Mouse (Mus musculus) hindbrain, embryonic 11.5 days (tissue): ENCODE measurements around the gene Tdrkh. TPM values are rescaled to one million over a fixed set of nuclear protein-coding genes. Genes with fewer than 3 reads are reported as not detected.

Source experiments
- ATAC-seq: fragments of 200-750 bp; cut with Nextera tagmentation; 2 replicates; pipeline ENCODE4 v1.8.0; 2017; ENCODE audit warnings: mild to moderate bottlenecking, moderate TSS enrichment, moderate library complexity; ENCODE audit not compliant: low FRiP score
- DNase-seq: peaks from one replicate; pipeline ENCODE4 v3.0.0-alpha.2; 2015; ENCODE audit warnings: low spot score
- H3K27ac ChIP-seq: fragments of 300-500 bp; sonication (generic); 2 replicates; pipeline ENCODE4 v1.5.1; 2014; ENCODE audit warnings: mild to moderate bottlenecking, low read depth, low read length
- H3K27me3 ChIP-seq: fragments of 300-500 bp; sonication (generic); 2 replicates; pipeline ENCODE4 v1.6.1; 2014; ENCODE audit warnings: mild to moderate bottlenecking, low read length, moderate library complexity, mixed read lengths; ENCODE audit not compliant: control insufficient read depth, insufficient read depth
- H3K36me3 ChIP-seq: fragments of 300-500 bp; sonication (generic); 2 replicates; pipeline ENCODE4 v1.6.1; 2014; ENCODE audit warnings: mild to moderate bottlenecking, low read length, moderate library complexity, mixed read lengths; ENCODE audit not compliant: control insufficient read depth, insufficient read depth
- H3K4me1 ChIP-seq: fragments of 300-500 bp; sonication (generic); replicated peaks from 2 replicates; pipeline ENCODE4 v1.6.1; 2014; ENCODE audit warnings: low read length, mixed read lengths; ENCODE audit not compliant: control insufficient read depth, insufficient read depth
- H3K4me2 ChIP-seq: fragments of 300-500 bp; sonication (generic); replicated peaks from 2 replicates; pipeline ENCODE4 v1.6.1; 2014; ENCODE audit warnings: mild to moderate bottlenecking, low read depth, low read length
- H3K4me3 ChIP-seq: fragments of 300-500 bp; sonication (generic); 2 replicates; pipeline ENCODE4 v1.5.1; 2014; ENCODE audit warnings: low read depth, low read length
- H3K9ac ChIP-seq: fragments of 300-500 bp; sonication (generic); 2 replicates; pipeline ENCODE4 v1.6.1; 2014; ENCODE audit warnings: low read depth, low read length
- H3K9me3 ChIP-seq: fragments of 300-500 bp; sonication (generic); 2 replicates; pipeline ENCODE4 v1.6.1; 2016; ENCODE audit warnings: low read length; ENCODE audit not compliant: control insufficient read depth
- WGBS: fragments of 180-500 bp; shearing (Covaris S2); extraction: QIAGEN DNeasy Blood & Tissue Kit; methylation state at CpG from one replicate; pipeline ENCODE4 v1.1.7; 2014; 5-methylcytosine and 5-hydroxymethylcytosine counted together
- polyA plus RNA-seq: library from polyadenylated mRNA; unstranded; fragments of >200 nt; fragmentation: Nextera tagmentation; extraction: Ambion mirVana; gene quantifications from 2 replicates; pipeline ENCODE4 v1.2.1, GENCODE M21; 2014

The Tdrkh gene
- polyA plus RNA-seq, 1 experiment from 2014 or later: 58.7 TPM

- Histone ChIP-seq H3K4me3 (no peak overlapping the region), H3K27me3 (no peaks in the 10 kb centered on the region), H3K36me3 (no peaks in the 10 kb centered on the region), H3K4me2 (no peak overlapping the region), H3K27ac (no peak overlapping the region), H3K9ac (no peak overlapping the region), H3K9me3 (no peaks in the 10 kb centered on the region), H3K4me1 (peaks cover 8% of the 10 kb centered on the region; the same call in 1 of the 2 replicates)
- 0% methylated on average over 3 of the region's 3 CpGs for WGBS
- ATAC-seq: no peak
- no peak for DNase-seq
These were observed 41.0 kb upstream of the Tdrkh start for GRCm38 (mm10) chr3:94372038-94372437.

GRCm38 (mm10) chr3:94372641-94373040 lies 40.4 kb upstream of the Tdrkh start, which contains the start of gene Rorc:
Gene Rorc (plus strand): TSS chr3:94372794.
- H3K4me1 ChIP-seq: peaks cover 8% of the 10 kb centered on the region; the same call in 1 of the 2 replicates
- H3K27me3 ChIP-seq: no peaks in the 10 kb centered on the region
- H3K4me2 ChIP-seq: peak within 1 kb of the TSS; percentile 19; the same call in 1 of the 2 replicates
- no peak within 1 kb of the TSS for H3K4me3 ChIP-seq
- H3K36me3 ChIP-seq: no peaks in the 10 kb centered on the region
- no peak for DNase-seq
- no peak within 1 kb of the TSS for H3K27ac ChIP-seq
- 14% methylated on average over 5 of the region's 5 CpGs for WGBS
- H3K9me3 ChIP-seq: no peaks in the 10 kb centered on the region
- 0 out of 2 replicates have a peak, but pooled peaks have one; percentile 21 for ATAC-seq
- no peak within 1 kb of the TSS for H3K9ac ChIP-seq

DNA sequence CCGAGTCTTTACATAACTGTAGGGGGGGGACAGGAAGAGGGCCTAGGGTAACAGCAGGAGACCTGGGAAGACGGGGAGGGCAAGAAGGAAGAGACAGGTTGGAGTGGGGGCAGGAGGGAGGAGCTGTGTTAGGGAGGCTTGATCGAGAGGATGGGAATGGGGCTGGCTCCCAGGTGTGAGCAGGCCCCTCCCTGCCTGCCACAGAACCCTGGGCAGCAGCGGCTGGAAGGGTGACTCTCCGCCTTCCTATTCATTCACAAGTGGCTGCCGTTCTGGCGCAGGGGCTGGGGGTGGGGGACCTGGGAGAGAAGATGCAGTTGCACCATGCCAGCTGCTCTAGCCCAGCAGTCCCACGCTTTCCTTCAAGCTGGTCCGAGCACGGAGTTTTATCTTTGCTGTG lies 40.0 kb upstream of the Tdrkh start:
- H3K4me1 ChIP-seq: peaks cover 8% of the 10 kb centered on the region; the same call in 1 of the 2 replicates
- no peaks in the 10 kb centered on the region for H3K36me3 ChIP-seq
- 7% methylated on average over 10 of the region's 10 CpGs for WGBS
- peak; percentile 39; the same call in 1 of the 2 replicates for ATAC-seq
- H3K9ac ChIP-seq: no peak overlapping the region
- H3K4me3 ChIP-seq: no peak overlapping the region
- no peak overlapping the region for H3K27ac ChIP-seq
- H3K27me3 ChIP-seq: no peaks in the 10 kb centered on the region
- no peaks in the 10 kb centered on the region for H3K9me3 ChIP-seq
- peak overlapping the region; percentile 19; the same call in 1 of the 2 replicates for H3K4me2 ChIP-seq
- peak; percentile 13 for DNase-seq

DNA sequence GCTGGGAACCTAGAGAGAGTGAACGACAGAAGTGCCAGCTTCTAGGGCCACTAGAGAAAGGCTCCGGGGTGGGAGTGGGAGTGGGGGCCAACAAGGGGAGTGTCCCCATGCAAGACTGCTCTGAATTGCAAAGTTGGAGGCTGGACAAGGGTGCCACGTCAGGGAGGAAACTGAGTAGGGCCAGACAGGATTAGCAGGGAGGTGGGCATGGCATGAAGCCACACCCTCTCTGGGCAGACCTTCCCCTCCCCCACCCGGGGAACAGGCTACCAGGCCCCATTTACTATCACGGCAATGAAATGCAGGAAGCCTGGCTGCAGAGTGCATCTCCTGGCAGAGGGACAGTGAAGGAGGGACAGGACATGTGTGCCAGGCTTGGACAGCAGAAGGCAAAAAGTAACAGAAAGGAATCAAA lies 39.5 kb upstream of the Tdrkh start:
- Histone ChIP-seq H3K4me1 (peaks cover 8% of the 10 kb centered on the region; the same call in 1 of the 2 replicates), H3K36me3 (no peaks in the 10 kb centered on the region), H3K27me3 (no peaks in the 10 kb centered on the region), H3K4me3 (no peak overlapping the region), H3K9me3 (no peaks in the 10 kb centered on the region), H3K4me2 (peak overlapping the region; percentile 19; the same call in 1 of the 2 replicates), H3K9ac (no peak overlapping the region), H3K27ac (no peak overlapping the region)
- peak; percentile 34; the same call in 1 of the 2 replicates for ATAC-seq
- WGBS: 0% methylated on average over 5 of the region's 5 CpGs
- no peak for DNase-seq

- no peak overlapping the region for H3K27ac ChIP-seq
- DNase-seq (no peak), ATAC-seq (no peak)
- no peaks in the 10 kb centered on the region for H3K36me3 ChIP-seq
- peaks cover 8% of the 10 kb centered on the region; the same call in 1 of the 2 replicates for H3K4me1 ChIP-seq
- H3K9me3 ChIP-seq: no peaks in the 10 kb centered on the region
- H3K4me2 ChIP-seq: no peak overlapping the region
- no peak overlapping the region for H3K9ac ChIP-seq
- H3K4me3 ChIP-seq: no peak overlapping the region
- H3K27me3 ChIP-seq: no peaks in the 10 kb centered on the region
These were observed 38.4 kb upstream of the Tdrkh start for GRCm38 (mm10) chr3:94374636-94375035.

GRCm38 (mm10) chr3:94375146-94375545 lies 37.9 kb upstream of the Tdrkh start:
- Histone ChIP-seq H3K4me3 (no peak overlapping the region), H3K9me3 (no peaks in the 10 kb centered on the region), H3K9ac (no peak overlapping the region), H3K4me2 (no peak overlapping the region), H3K36me3 (no peaks in the 10 kb centered on the region), H3K27ac (no peak overlapping the region), H3K27me3 (no peaks in the 10 kb centered on the region), H3K4me1 (peaks cover 8% of the 10 kb centered on the region; the same call in 1 of the 2 replicates)
- DNase-seq: no peak
- ATAC-seq: no peak
- 76% methylated on average over 2 of the region's 2 CpGs for WGBS

DNA sequence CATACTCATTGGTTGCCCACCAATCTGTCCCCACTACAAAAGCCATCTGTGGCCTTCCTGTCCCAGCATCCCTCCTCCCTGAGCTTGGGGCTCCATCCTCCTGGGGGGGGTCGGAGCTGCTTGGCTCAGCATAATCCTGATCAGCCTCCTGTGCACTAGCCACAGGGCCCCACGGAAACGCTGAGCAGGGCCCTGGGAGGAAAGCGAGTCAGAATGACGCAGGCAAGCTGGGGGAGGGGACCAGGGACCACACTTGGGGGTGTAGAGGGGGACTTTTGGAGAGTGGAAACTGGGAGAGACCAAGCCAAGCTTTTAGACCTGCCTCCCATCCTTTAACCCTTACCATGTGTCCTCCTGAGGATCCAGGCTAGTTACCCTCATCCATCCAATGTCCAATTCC lies 37.2 kb upstream of the Tdrkh start:
- Histone ChIP-seq H3K9ac (no peak overlapping the region), H3K36me3 (no peaks in the 10 kb centered on the region), H3K9me3 (no peaks in the 10 kb centered on the region), H3K4me2 (no peak overlapping the region), H3K4me1 (peaks cover 8% of the 10 kb centered on the region; the same call in 1 of the 2 replicates), H3K4me3 (no peak overlapping the region), H3K27me3 (no peaks in the 10 kb centered on the region), H3K27ac (no peak overlapping the region)
- ATAC-seq (no peak), DNase-seq (no peak)
- 57% methylated on average over 5 of the region's 5 CpGs for WGBS

DNA sequence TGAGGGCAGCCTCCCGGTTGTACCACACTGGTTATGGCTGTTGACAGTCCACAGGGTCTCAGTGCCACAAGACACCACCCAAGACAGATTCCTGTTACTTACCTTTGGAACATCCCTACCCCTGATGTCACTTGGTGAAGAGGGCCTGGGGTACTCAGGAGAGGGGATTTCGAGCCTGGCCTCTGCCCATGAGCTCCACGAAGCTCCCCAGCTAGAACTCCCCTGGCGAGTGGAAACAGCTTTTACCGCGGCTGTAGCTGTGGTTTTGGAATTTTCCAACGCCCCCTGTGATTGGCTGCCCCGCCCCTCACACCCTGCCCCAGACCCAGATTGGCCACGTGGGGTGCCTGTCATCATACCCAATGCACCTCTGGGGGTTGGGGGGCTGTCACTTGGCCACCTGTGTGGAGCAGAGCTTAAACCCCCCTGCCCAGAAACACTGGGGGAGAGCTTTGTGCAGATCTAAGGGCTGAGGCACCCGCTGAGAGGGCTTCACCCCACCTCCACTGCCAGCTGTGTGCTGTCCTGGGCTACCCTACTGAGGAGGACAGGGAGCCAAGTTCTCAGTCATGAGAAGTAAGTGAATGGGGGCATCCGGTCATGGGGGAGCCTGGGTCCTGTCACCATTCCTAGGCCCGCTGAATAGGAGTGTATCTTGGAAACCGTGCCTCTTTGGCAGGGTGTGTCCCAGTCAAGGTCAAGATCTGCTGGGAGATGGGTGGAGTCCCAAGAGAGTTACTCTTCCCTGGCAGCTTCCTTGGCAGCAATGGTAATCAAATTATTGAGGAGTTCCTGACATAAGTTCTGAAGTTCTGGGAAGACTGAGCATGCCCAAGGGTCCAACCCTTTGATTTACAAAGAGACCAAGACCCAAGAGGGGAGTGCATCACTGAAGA lies 35.8 kb upstream of the Tdrkh start:
- peaks cover 5% of the 10 kb centered on the region; the same call in 1 of the 2 replicates for H3K4me1 ChIP-seq
- no peak overlapping the region for H3K4me3 ChIP-seq
- 18% methylated on average over 13 of the region's 13 CpGs for WGBS
- no peaks in the 10 kb centered on the region for H3K9me3 ChIP-seq
- no peaks in the 10 kb centered on the region for H3K36me3 ChIP-seq
- H3K27ac ChIP-seq: no peak overlapping the region
- no peak for DNase-seq
- no peaks in the 10 kb centered on the region for H3K27me3 ChIP-seq
- H3K9ac ChIP-seq: no peak overlapping the region
- no peak for ATAC-seq
- no peak overlapping the region for H3K4me2 ChIP-seq
